Mouse (Mus musculus) G1E (cell line): ENCODE measurements at regions not wholly inside any gene's neighbourhood (a gene's known extent, or its start where the extent isn't known, plus 50 kb on each side); places are given as distances from the start of the nearest gene placed in this dataset.

ENCODE experiments used
- CTCF ChIP-seq: IDR thresholded peaks from 2 replicates; pipeline ENCODE4 v1.5.1; 2012; ENCODE audit warnings: low read depth, low read length, inconsistent platforms, mixed read lengths
- GATA1 ChIP-seq: IDR thresholded peaks from 2 replicates; pipeline ENCODE4 v1.6.1; 2012; ENCODE audit warnings: borderline replicate concordance, low read length, inconsistent platforms, mixed read lengths
- GATA2 ChIP-seq: IDR thresholded peaks from 2 replicates; pipeline ENCODE4 v1.6.1; 2012; ENCODE audit warnings: low read depth, low read length, inconsistent platforms, borderline replicate concordance
- POLR2AphosphoS5 ChIP-seq: IDR thresholded peaks from 2 replicates; pipeline ENCODE4 v1.6.1; 2012; ENCODE audit warnings: low read depth, low read length, inconsistent platforms; ENCODE audit not compliant: insufficient replicate concordance
- TAL1 ChIP-seq: conservative IDR thresholded peaks from 2 replicates; pipeline ENCODE4 v1.6.1; 2012; ENCODE audit warnings: low read depth, low read length, inconsistent platforms, mixed read lengths

DNA sequence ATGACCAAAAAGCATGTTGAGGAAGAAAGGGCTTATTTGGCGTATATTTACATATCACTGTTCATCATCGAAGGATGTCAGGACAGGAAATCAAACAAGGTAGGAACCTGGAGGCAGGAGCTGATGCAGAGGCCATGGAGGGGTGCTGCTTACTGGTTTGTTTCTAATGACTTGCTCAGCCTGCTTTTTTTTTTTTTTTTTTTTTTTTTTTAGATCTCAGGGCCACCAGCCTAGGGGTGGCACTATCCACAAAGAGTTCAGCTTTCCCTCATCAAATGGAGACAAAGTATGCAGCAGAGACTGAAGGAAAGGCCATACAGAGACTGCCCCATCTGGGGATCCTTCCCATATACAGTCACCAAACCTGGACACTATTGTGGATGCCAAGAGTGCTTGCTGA is 106.8 kb upstream of the Ccdc54 start:
- no peak for TF ChIP-seq CTCF
- TF ChIP-seq TAL1: no peak
- no peak for TF ChIP-seq POLR2AphosphoS5
- no peak for TF ChIP-seq GATA1
- TF ChIP-seq GATA2: no peak
